Comparison of ENCODE assay signal across 24 mouse cellular contexts in genomic region chr7:91845723-91846122, GRCm38 (mm10).
DNase-seq lines count a peak whose midpoint lies in the region; ATAC-seq and TF ChIP-seq lines count a peak whose summit lies in the region.
"Had no signal": no experiment of that assay in that cellular context is flagged by ENCODE, and none has a peak within 500 bp of the region (broad histone marks: within the 10 kb centered on the region; RNA-seq: fewer than 3 reads in every experiment).

No protein-coding gene starts in this region.

- POLR2A ChIA-PET in Patski (lab: Charles Lee) = no interaction called here

- H3K9ac ChIP-seq in liver, embryonic 11.5 days (ENCODE audit: low read depth, low read length) = no peak overlapping the region
- no peak overlapping the region for H3K9ac ChIP-seq in heart, embryonic 12.5 days
- H3K9ac ChIP-seq: embryonic facial prominence, embryonic 15.5 days; forebrain, embryonic 12.5 days; forebrain, postnatal 0 days; heart, embryonic 15.5 days; hindbrain, embryonic 13.5 days had no signal

- H3K4me2 ChIP-seq in liver, embryonic 11.5 days = no peak overlapping the region
- no peak overlapping the region for H3K4me2 ChIP-seq in heart, embryonic 12.5 days
- H3K4me2 ChIP-seq: embryonic facial prominence, embryonic 15.5 days; forebrain, embryonic 12.5 days; heart, embryonic 15.5 days; hindbrain, embryonic 13.5 days had no signal

- H3K27ac ChIP-seq in liver, embryonic 11.5 days (ENCODE audit: low read depth, low read length) = no peak overlapping the region
- H3K27ac ChIP-seq in heart, embryonic 12.5 days (ENCODE audit: poor library complexity, severe bottlenecking) = no peak overlapping the region
- H3K27ac ChIP-seq: embryonic facial prominence, embryonic 15.5 days; forebrain, embryonic 12.5 days; heart, embryonic 10.5 days; heart, embryonic 15.5 days; hindbrain, embryonic 13.5 days; hindbrain, postnatal 0 days had no signal

- H3K27me3 ChIP-seq in Patski = no peaks in the 10 kb centered on the region
- H3K27me3 ChIP-seq in liver, embryonic 11.5 days (replicated peaks; ENCODE audit: control insufficient read depth, insufficient read depth, low read length) = no peaks in the 10 kb centered on the region
- no peaks in the 10 kb centered on the region for H3K27me3 ChIP-seq in heart, embryonic 12.5 days (replicated peaks)
- H3K27me3 ChIP-seq: embryonic facial prominence, embryonic 15.5 days; forebrain, embryonic 12.5 days; heart, embryonic 15.5 days; hindbrain, embryonic 13.5 days had no signal

- 32% methylated on average over 1 of the region's 1 CpGs for WGBS in liver, embryonic 11.5 days
- 11% methylated on average over 1 of the region's 1 CpGs for WGBS in heart, embryonic 12.5 days

- no peak for TF ChIP-seq CTCF in Patski (IDR thresholded peaks at IDR 0.05)

- no peaks in the 10 kb centered on the region for H3K4me1 ChIP-seq in liver, embryonic 11.5 days (replicated peaks; ENCODE audit: control insufficient read depth, insufficient read depth, low read length)
- H3K4me1 ChIP-seq in heart, embryonic 12.5 days (replicated peaks) = no peaks in the 10 kb centered on the region
- H3K4me1 ChIP-seq: embryonic facial prominence, embryonic 15.5 days; forebrain, embryonic 12.5 days; heart, embryonic 15.5 days; hindbrain, embryonic 13.5 days had no signal

- peak; percentile 69; the same call in 1 of the 2 replicates for ATAC-seq in frontal cortex, adult (ENCODE audit: low TSS enrichment)
- ATAC-seq in Patski = peak; percentile 98
- ATAC-seq in liver, embryonic 11.5 days (replicated peaks; ENCODE audit: low FRiP score) = no peak
- ATAC-seq in heart, embryonic 12.5 days (ENCODE audit: insufficient number of reproducible peaks, low FRiP score) = no peak
- ATAC-seq: CD4-positive, CD25-positive, alpha-beta regulatory T cell, adult 4 months; hindbrain, postnatal 0 days had no signal

- H3K4me3 ChIP-seq in liver, embryonic 11.5 days (ENCODE audit: low read depth, low read length) = no peak overlapping the region
- H3K4me3 ChIP-seq in heart, embryonic 12.5 days = no peak overlapping the region
- H3K4me3 ChIP-seq: embryonic facial prominence, embryonic 15.5 days; forebrain, embryonic 12.5 days; heart, embryonic 10.5 days; heart, embryonic 15.5 days; hindbrain, embryonic 13.5 days had no signal

- DNase-seq in frontal cortex, postnatal 36 days (ENCODE audit: low spot score in 2 of 2) = no peak
- DNase-seq in 3T3-L1 (ENCODE audit: low read depth, low spot score) (peak; percentile 75), Patski (ENCODE audit: low read depth, low spot score) (no peak)
- no peak for DNase-seq in liver, embryonic 11.5 days (ENCODE audit: low spot score)
- DNase-seq in heart, adult 9 months (ENCODE audit: low spot score in 2 of 2) = no peak
- DNase-seq: adrenal gland, adult 2 months; adrenal gland, postnatal 25 days; cerebellum, adult 2 months; cerebellum, postnatal 10 days; embryo, embryonic 11 days; gastrocnemius, postnatal 36 days; heart, adult 11 months; heart, postnatal 14 days had no signal

- in situ Hi-C loops in Patski (cut with MboI; ENCODE audit: low pct_unique_long_range_greater_than_20kb) = no loop called here

- CTCF ChIA-PET in Patski (lab: Charles Lee) = interaction anchor here (1.1 kb wide), 1 partner anchor 9 kb away, joined by 3 read pairs; no protein-coding TSS in a partner anchor

- H3K9me3 ChIP-seq in liver, embryonic 11.5 days (ENCODE audit: control insufficient read depth, low read length) = no peaks in the 10 kb centered on the region
- H3K9me3 ChIP-seq in heart, embryonic 12.5 days (replicated peaks) = no peaks in the 10 kb centered on the region
- H3K9me3 ChIP-seq: embryonic facial prominence, embryonic 15.5 days; forebrain, embryonic 12.5 days; G1E; heart, embryonic 10.5 days; heart, embryonic 15.5 days; hindbrain, embryonic 13.5 days had no signal

- no peaks in the 10 kb centered on the region for H3K36me3 ChIP-seq in liver, embryonic 11.5 days (ENCODE audit: control insufficient read depth, insufficient read depth, low read length)
- no peaks in the 10 kb centered on the region for H3K36me3 ChIP-seq in heart, embryonic 12.5 days
- H3K36me3 ChIP-seq: embryonic facial prominence, embryonic 15.5 days; forebrain, embryonic 12.5 days; G1E; heart, embryonic 10.5 days; heart, embryonic 15.5 days; hindbrain, embryonic 13.5 days had no signal

Comparison
In these comparisons a context has a peak if more than half of its experiments do, and no peak if none do; other contexts are left out.
1. ATAC-seq: peak in frontal cortex, adult (single experiment) and Patski (single experiment); none in liver, embryonic 11.5 days (single experiment) and heart, embryonic 12.5 days (single experiment).